Mouse (Mus musculus) brown adipose tissue, adult 24 weeks (tissue): ENCODE results near the gene Sult4a1. TPM values are rescaled to one million over a fixed set of nuclear protein-coding genes. Genes with fewer than 3 reads are reported as not detected.

Experiments used
- H3K27ac ChIP-seq: fragments of 200-500 bp; replicated peaks from 2 replicates; pipeline ENCODE4 v1.5.1; 2012; ENCODE audit warnings: low read depth, mild to moderate bottlenecking, low read length
- H3K4me1 ChIP-seq: fragments of 200-500 bp; 2 replicates; pipeline ENCODE4 v1.6.1; 2012; ENCODE audit warnings: low read length, mixed read lengths; ENCODE audit not compliant: control insufficient read depth, insufficient read depth, insufficient read length
- H3K4me3 ChIP-seq: fragments of 200-500 bp; 2 replicates; pipeline ENCODE4 v1.5.1; 2012; ENCODE audit warnings: low read depth, mild to moderate bottlenecking, low read length, moderate library complexity; ENCODE audit not compliant: insufficient read depth
- polyA plus RNA-seq: library from polyadenylated mRNA; stranded (reverse); fragments of >200 nt; gene quantifications from 2 replicates; pipeline ENCODE4 v1.2.4, GENCODE M21; 2012; ENCODE audit not compliant: missing spikeins, insufficient read depth, insufficient read length

Sult4a1 gene
- polyA plus RNA-seq, 1 experiment = not detected

DNA sequence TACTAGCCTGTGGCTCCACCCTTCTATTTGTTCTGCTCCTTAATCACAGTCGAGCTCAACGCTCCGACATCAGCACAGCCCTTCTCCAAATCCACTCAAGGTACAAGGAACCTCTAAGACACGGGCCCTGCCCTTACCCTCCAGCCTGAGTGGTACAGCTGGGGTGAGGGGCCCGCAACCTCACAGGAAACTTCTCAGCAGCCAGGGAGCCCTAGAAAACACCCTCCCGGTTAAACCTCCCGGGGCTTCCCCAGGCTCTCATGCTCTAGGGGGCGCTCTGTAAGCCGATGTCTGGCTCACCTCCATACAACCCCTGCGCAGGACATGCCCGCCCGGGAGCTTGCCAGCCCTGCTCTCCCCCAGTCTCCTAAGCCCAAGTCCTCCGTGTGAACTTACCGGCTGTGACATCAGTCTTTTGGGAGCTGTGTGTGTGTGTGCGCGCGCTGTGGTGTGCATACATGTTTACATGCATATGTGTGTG lies 30.8 kb downstream of the Sult4a1 start:
- Histone ChIP-seq H3K4me3 (no peak overlapping the region), H3K4me1 (no peaks in the 10 kb centered on the region), H3K27ac (no peak overlapping the region)

DNA sequence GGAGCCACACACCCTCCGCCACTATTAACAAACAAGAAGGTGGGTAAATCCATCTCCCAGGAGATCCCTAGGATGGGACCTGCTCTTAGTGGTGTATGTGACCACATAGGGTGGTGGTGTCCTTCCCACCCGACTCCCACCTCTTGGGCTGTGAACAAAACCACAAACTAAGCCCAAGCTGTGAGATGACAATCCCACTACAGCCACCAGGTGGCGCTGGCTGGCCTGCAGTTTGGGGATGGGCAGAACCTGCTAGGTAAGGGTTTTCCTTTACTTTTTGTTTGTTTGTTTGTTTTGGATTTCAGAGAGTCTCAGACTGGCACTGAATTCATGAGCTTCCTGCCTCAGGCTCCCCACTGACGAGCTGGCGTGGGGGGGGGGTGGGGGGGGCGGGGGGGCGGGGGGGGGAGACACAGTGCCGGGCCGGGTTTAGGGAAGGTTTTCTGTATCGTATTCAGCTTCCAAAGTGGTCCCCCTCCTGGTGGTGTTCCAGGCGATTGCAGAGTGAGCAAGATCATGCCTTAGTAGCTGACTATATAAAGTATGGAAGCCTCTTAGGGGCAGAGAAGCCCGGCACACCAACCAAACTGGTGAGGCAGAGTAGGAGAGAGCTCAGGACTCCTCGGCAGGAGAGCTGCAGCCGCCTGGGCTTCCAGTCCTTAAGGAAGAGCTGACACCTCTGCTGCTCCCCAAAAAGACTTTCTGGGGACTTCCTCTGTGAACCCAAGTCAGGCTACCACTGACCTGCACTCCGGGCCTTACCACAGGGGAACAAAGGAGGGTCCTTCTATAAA lies 31.4 kb downstream of the Sult4a1 start:
- H3K27ac ChIP-seq = no peak overlapping the region
- H3K4me3 ChIP-seq = no peak overlapping the region
- no peaks in the 10 kb centered on the region for H3K4me1 ChIP-seq

DNA sequence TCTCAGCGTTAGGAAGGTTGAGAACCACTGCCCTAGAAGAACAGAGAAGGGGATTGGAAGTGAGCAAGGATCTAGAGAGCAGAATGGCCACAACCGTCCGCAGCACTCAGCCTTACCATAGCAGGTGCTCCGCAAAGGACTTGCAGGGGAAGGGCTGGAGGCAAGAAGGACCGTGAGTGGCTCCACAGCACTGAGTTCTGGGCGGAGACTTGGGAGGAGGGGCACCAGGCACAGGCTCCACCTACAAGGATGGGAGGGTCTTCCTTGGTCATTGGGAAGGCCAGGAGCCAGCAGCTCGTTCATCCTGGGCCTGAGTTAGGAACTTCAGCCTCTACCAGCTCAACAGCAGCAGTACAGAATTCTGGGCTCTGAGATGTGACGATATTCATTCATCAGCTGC lies 32.5 kb downstream of the Sult4a1 start:
- H3K27ac ChIP-seq = no peak overlapping the region
- no peaks in the 10 kb centered on the region for H3K4me1 ChIP-seq
- no peak overlapping the region for H3K4me3 ChIP-seq

DNA sequence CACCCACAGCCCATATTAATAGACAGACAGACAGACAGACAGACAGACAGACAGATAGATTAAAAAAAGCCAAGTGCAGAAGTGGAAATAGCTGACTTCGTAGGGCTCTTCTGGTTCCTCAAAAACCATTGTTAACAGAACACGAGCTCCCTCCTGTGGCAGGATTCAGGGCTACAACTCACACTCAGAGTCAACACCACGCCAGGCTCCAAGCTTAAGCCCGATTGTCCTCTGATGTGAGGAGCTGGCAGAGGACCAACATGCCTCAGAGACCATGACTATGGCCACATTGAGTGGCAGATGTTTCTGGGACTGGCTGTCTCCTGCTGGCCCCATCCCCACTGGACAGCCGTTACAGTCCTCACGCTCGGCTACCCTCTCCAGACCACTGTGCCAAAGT lies 33.3 kb downstream of the Sult4a1 start:
- Histone ChIP-seq H3K4me3 (no peak overlapping the region), H3K4me1 (no peaks in the 10 kb centered on the region), H3K27ac (no peak overlapping the region)

DNA sequence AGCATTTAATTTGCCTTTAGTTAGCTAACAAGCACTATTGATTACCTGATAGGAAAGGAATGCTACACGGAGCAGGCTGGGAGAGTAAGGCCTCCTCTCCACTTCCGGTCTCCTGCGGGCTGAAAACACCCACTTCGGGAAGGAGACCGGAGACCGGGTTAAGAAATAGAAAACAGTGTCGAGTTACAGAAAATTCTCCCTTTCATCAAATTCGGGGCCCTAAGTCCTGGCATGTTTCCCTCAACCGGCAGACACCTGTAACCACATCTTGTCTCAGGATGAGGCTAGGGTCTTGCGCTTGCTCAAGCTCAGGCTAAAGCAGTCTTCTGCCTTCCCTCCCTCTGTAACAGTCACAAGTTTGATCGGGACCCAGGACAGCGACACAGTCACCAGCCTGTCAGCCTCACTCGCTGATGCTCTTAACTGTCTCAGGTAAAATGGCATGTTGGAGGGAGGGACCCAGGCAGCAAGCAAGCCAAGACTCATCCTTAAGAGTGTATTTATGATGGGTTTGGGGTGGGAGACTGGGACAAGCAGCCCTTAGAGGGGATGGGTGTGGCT lies 35.4 kb downstream of the Sult4a1 start:
- Histone ChIP-seq H3K4me1 (no peaks in the 10 kb centered on the region), H3K27ac (no peak overlapping the region), H3K4me3 (no peak overlapping the region)

DNA sequence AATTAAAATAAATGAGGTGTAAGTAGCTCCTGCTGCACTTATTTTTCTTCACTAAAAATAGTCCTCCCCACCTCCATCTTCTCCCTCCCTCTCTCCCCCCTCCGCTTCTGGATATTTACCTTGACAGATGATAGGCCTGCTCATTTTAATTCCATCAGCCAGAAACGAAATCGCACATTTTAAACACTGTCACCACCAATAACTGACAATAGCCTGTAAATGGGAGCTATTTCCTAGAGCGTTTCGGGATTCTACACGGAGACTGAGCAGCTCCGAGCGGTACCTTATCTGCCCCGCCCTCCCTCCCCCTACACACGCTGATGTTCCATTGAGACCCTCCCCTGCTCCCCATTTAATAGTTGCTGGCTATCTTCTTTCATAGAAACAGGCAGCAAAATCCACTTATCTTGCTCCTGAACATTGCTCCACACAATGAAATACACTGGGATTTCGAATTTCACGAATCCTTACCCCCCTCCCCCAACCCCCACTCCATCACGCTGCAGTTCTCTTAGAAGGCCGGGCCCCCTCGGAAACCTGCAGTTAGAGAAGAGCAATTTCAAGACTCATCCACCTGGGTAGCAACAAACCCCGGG lies 36.0 kb downstream of the Sult4a1 start:
- Histone ChIP-seq H3K4me1 (no peaks in the 10 kb centered on the region), H3K27ac (no peak overlapping the region), H3K4me3 (no peak overlapping the region)

DNA sequence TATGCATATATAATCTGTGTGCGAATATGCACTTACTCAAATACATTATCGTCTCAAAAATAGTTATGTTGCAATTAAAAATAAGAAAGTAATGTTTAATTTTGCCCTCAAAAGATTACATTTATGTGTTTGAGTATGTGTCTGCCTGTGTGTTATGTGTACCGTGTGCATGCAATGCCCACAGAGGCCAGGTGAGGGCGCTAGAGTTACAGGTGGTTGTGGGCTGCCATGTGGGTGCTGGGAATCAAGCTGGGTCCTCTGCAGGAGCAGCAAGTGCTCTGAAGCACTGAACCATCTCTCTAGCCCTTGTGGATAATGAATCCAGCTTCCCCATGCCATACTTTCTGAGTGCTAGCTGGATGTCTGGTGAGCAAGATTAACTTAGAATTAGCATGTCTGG lies 39.9 kb downstream of the Sult4a1 start:
- no peak overlapping the region for H3K4me3 ChIP-seq
- no peak overlapping the region for H3K27ac ChIP-seq
- H3K4me1 ChIP-seq = no peaks in the 10 kb centered on the region

DNA sequence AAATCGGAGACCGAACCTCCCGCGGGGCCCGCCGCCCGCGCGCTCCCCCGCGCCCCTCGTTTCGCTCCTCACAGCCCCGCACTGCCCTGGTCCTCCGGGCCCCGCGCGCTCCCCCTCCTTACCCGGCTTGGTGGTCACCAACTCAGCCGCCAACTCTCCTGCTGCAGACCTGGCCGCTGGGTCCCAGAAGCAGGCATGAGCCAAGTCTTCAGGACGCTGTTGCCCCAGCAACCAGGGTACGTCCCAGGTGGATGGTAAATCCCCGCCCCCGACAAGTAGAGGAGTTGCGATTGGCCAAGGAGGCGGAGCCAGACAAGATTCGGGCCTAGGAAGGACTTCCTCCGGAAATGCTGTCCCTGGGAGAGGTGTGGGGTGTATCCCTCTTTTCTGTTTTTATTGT lies 40.4 kb downstream of the Sult4a1 start, which contains the start of gene Efcab6:
TSS of gene Efcab6 (minus strand) at position 240 of the 400 bp plus-strand sequence.
- no peak within 1 kb of the TSS for H3K4me3 ChIP-seq
- no peak within 1 kb of the TSS for H3K27ac ChIP-seq
- no peaks in the 10 kb centered on the region for H3K4me1 ChIP-seq

DNA sequence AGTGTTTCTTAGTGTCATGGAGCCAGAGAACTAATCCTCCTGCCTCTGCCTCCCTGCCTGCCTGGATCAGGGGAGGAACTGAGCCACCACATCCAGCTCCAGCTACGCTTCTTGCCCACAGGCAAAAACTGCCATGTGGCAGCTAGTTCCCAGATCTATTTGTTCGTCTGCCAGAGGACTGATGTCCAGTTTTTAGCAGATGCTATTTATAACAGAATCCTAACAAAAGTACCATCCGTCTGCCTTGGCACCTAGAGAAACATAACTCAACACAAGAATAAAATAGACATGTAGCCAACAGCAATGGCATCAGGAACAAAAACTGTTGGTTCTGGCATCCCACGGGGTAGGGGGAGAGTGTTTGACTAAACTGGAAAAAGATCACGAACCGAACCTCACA lies 46.7 kb downstream of the Sult4a1 start:
- Histone ChIP-seq H3K4me1 (no peaks in the 10 kb centered on the region), H3K4me3 (no peak overlapping the region), H3K27ac (no peak overlapping the region)

DNA sequence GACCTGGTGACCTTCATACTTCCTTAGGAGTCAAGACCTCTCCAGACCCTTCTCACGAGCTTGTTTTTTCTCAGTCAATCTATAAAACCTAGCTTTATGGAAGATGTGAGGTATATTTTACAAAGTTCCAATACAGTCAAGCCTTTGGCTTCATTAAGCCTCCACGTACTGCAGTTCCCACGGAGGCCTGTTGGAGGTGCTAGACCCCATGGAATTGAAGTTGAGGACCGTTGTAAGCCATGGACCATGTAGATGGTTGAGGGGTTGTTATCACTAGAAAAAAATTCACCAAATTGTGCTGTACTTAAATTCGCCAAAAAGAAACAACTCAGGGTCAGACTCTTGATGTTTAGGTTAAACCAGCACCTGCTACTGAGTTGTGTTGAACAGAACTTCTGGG lies 49.5 kb downstream of the Sult4a1 start:
- Histone ChIP-seq H3K4me3 (no peak overlapping the region), H3K27ac (no peak overlapping the region), H3K4me1 (no peaks in the 10 kb centered on the region)

DNA sequence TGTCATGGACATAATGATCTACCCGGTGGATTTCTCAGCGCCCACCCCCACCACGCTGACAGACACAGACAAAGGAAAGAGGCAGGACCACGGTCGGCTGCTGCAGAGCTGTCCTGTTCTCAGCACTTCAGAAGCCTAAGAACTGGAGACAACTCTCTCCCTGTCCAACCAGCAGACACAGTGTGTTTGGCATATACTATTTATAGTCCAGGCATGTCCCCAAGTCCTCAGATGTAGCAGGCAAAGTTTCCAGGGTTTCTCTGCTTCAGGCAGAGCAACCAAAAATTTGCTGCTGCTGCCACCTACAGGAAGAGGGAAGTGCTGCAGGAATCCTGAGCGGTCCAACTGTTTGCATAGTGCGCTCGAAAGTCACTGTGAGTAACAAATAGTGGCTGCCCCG lies 51.7 kb downstream of the Sult4a1 start:
- Histone ChIP-seq H3K27ac (no peak overlapping the region), H3K4me1 (no peaks in the 10 kb centered on the region), H3K4me3 (no peak overlapping the region)

DNA sequence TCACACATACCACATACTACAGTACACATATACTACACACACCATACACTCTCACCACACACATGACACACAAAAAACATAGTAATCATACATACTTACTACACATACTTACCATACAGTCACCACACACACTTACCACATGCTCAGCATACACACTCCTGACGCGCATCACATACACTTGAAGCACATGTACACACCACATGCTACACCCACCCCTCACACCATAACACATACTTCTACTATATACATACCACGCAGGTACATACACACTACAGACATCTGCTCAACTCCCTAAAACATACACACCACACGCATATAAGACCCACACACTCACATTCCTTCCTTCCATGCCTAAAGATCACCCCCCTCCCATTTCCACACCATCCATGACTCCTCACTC lies 52.3 kb downstream of the Sult4a1 start:
- H3K27ac ChIP-seq = no peak overlapping the region
- H3K4me3 ChIP-seq = no peak overlapping the region
- H3K4me1 ChIP-seq = no peaks in the 10 kb centered on the region

DNA sequence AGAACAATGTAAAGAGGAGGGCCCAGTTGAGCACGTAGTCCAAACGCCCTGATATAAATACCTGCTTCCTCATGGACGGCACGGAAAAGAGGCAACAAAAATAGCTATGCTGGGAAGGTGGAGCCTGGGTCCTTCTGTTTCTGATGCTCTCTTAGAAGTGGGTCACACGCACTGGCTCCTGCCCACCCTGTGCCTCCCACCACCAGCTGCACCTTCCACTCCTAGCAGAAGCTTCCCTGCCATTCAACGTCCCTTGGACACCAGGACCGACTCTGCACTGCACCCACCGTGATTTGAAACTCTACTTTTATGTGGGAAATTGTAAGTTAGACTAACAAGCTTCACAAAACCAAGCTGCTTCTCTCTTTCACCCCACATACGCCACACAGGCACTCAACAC lies 53.2 kb downstream of the Sult4a1 start:
- no peak overlapping the region for H3K27ac ChIP-seq
- H3K4me3 ChIP-seq = no peak overlapping the region
- no peaks in the 10 kb centered on the region for H3K4me1 ChIP-seq

DNA sequence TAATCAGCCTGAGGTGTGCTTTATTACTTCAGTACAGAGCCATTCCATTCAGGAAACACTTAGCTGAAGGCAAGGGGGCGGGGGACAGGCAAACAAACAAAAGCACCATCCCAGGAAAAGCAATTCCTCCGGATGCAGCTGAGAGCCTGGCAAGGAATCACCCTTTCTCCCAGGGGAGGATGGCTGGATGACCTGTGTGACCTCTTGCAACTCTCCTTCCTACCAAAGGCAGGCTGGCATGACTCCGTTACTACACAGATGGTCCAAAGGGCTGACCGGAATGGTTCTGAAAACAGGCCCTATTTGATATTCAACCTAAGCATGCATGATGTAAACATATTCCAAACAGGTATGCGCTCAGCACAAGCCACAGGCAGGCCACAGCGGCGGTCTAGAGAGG lies 56.0 kb downstream of the Sult4a1 start:
- Histone ChIP-seq H3K4me1 (no peaks in the 10 kb centered on the region), H3K4me3 (no peak overlapping the region), H3K27ac (no peak overlapping the region)

DNA sequence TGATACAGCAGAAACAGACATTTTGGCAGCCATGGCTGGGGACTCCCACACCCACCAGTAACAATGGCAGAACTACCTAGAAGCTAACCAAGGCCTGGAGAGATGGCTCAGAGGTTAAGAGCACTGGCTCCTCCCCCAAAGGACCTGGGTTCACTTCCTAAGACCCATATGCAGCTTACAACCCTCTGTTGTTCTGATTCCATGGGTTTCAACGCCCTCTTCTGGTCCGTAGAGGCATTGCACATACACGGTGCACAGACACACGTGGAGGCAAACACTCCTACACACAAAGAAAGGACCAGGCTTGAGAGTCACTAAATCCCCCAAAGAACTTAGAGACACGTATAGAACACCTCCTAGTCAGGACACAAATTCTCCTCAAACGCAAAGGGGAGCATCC lies 60.0 kb downstream of the Sult4a1 start:
- Histone ChIP-seq H3K4me3 (no peak overlapping the region), H3K4me1 (no peaks in the 10 kb centered on the region), H3K27ac (no peak overlapping the region)

DNA sequence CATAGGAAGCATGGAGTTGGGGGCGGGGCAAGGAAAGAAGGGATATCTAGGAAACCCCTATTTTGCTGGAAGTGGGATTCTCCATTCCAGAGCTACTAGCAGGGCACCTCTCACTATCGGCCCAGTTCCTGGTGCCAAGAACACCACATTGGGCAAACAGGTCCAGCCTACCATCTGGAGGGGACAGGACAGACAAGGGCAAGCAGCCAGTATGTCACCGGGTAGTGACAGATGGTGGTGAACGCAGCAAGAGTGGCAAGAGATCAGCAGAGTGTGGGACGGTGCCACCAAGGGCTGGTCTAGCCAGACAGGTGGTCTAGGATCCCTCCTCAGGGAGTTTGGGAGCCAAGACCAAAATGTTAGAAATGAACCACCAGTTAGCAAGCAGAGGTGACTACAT lies 68.5 kb downstream of the Sult4a1 start:
- Histone ChIP-seq H3K4me3 (no peak overlapping the region), H3K27ac (no peak overlapping the region)

More for the DNA sequence above, 68.5 kb downstream of the Sult4a1 start:
- H3K4me1 ChIP-seq = no peaks in the 10 kb centered on the region
